Mouse (Mus musculus): Measurements from ENCODE around the gene Zfp69.
A peak's percentile ranks its signal among the peaks of the same experiment; 100 is the strongest.

Gene Zfp69

GRCm38 (mm10) chr4:120951428-120951973, at the start of gene Zfp69:
Zfp69 (minus strand) TSS chr4:120951699.
- DNase-seq, result peak; percentile 91 to 93

- DNase-seq, result no peak
Observed at GRCm38 (mm10) chr4:121001042-121001441, 49.5 kb upstream of the Zfp69 start.

DNA sequence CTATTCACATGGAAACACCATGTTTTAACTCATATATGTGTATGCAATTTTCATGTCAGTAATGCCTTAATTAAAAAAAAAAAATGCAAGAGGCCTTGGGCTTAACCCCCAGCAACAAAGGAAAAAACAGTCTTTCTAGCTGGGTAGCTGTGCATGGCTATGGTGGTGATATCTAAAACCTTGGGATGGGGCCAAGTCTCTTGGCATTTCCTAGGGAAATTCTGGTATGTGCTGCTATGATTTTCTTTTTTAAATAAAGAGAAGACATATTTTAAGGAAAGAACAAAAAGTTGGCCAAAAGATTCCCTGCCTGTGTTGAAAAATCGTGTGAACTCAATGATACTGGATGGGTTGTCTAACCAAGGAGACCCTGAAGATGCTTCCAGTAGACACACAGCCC, 44.4 kb upstream of the Zfp69 start:
- no peak for DNase-seq

DNA sequence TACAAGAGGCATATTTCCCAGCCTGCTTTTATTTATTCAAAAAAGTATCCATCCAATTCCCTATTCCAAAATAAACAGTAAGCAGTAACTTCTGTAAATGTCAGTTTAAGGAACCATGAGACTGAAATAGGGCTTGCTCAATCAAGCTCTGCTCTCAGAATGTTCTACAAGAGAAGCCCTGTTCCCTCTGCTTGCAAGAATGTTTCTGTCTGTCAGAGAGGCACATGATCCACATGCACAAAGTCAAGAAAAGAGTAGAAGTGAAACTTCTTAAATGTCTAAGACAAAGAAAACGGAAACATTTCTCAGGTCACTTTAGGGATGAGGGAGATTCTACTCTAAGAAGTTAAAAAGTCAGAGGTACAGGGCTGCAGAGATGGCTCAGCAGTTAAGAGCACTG, 41.5 kb upstream of the Zfp69 start:
- DNase-seq, result peak in 1 of 2 experiments; percentile 36

- DNase-seq, result no peak
Observed at GRCm38 (mm10) chr4:120992284-120992683, 40.8 kb upstream of the Zfp69 start.

- DNase-seq, result no peak
Observed at GRCm38 (mm10) chr4:120987319-120987718, 35.8 kb upstream of the Zfp69 start.

- peak in 1 of 2 experiments; percentile 14 for DNase-seq
Observed at GRCm38 (mm10) chr4:120986446-120986845, 34.9 kb upstream of the Zfp69 start.

- no peak for DNase-seq
Observed at GRCm38 (mm10) chr4:120978221-120978620, 26.7 kb upstream of the Zfp69 start.

GRCm38 (mm10) chr4:120975428-120975734, 23.9 kb upstream of the Zfp69 start:
- peak; percentile 10 to 14 for DNase-seq

DNA sequence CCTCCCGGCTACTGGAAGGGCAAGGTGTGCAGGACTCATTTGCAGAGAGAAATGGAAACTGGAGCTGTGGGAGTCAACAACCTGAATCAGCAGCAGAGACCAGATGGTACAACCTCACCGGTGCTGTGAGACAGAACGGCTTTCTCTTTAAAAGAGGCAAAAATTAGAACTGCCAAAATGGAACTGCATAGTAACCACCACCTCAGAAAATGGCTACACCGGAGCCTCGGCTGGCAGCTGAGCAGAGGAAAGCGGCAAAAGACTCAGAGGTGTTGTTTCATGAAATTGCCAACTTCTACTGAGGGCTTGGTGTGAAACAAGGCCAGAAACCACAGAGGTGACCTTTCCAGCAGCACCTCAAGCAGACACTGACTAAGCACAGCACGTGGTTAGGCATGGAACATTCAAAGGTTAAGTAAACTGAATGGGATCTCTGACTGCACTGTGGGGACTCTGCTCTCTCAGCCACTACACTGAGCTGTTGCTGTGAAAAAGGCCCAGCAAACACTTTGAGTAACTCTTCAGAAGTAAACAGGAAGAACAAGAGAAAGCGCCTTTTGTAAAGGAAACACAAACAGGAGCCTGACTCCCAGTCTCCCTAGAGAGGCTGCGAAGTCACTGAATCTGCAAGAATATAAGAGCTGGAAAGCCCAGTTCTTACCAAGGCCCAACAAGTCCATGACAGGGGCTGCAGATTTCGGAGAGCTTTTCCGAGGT, 23.4 kb upstream of the Zfp69 start:
- peak; percentile 33 to 50 for DNase-seq

DNA sequence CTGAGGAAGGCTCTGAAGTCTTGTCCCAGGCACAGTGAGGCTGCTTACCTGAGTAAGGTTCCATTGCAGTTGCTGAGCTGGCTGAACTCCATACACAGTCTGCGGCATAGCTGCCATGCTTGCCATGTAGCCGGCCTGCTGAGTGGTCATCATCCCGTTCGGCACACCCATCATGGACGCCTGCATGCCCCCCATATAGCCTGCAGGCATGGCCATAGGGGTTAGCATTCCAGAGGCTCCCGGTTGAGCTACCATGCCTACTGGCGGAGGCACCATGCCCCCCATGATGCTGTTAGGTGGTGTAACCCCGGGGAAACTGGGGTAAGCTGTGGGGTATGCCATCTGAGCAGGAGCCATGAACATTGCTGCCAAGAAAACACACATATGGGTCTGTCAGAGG, 20.3 kb upstream of the Zfp69 start:
- no peak for DNase-seq

GRCm38 (mm10) chr4:120969382-120970146, 18.1 kb upstream of the Zfp69 start:
- DNase-seq, result peak; percentile 14 to 15

DNA sequence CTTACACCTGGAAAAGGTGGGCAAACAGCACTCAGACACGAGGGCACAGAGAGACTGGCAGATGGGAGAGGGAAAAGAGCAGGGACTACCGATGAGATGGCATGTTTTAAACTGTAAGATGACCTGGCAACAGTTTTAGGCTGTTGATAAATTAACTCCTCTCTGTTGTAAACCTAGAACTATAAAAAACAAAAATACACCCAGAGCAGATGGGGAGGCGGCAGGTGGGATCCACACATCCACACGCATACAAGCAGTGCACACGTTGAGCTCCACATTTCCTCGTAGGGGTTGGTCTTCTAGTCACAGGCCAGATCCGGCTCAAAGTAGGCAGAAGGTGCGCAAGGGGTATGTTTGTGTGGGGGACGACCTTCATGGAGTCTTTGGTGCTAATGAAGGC, 17.0 kb upstream of the Zfp69 start:
- no peak for DNase-seq

GRCm38 (mm10) chr4:120955586-120955985, 4.1 kb upstream of the Zfp69 start:
- no peak for DNase-seq

GRCm38 (mm10) chr4:120953667-120954066, 2.2 kb upstream of the Zfp69 start:
- no peak for DNase-seq

- no peak for DNase-seq
Observed at GRCm38 (mm10) chr4:120953038-120953437, 1.5 kb upstream of the Zfp69 start.

DNA sequence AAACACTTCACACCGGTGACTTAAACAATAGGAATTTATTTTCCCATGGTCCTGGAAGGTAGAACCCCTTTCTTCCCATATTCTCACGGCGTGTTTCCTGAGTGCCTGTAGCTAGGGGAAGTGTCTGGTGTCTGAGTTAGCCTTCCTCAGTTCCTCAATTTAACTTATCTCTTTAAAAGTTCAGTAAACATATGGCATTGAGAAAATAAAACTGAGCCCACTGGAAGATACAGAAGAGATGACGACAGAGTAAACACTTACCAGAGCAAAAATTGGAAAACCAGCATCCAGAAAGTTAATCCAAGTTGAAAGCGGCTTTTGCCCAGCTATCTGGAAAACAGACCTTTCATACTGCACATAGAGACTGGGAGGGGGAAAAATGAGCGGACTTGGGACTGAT, 664 bp upstream of the Zfp69 start:
- peak; percentile 7 to 30 for DNase-seq

- no peak for DNase-seq
Observed at GRCm38 (mm10) chr4:120950763-120951427, 604 bp downstream of the Zfp69 start.

DNA sequence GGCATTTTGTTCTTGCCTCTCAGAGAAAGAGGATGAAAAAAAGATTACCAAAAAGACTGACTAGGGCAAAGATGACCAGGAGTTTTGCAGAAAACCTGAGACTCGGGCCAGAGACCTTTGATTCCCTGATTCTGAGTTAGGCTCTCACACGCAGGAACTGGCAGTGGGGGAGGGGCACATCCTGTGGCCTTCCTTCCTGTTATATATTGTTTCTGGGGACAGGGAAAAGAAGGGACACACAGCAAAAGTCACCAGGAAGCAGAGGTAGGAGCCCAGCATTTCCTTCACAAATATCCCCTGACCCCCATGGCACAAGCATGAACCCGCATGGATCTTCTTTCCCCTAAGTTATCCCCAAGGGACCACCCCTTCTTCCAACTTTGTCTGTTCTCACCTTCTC, 2.6 kb downstream of the Zfp69 start:
- peak; percentile 12 to 42 for DNase-seq

- DNase-seq, result no peak
Observed at GRCm38 (mm10) chr4:120935006-120935405, 16.5 kb downstream of the Zfp69 start.

DNA sequence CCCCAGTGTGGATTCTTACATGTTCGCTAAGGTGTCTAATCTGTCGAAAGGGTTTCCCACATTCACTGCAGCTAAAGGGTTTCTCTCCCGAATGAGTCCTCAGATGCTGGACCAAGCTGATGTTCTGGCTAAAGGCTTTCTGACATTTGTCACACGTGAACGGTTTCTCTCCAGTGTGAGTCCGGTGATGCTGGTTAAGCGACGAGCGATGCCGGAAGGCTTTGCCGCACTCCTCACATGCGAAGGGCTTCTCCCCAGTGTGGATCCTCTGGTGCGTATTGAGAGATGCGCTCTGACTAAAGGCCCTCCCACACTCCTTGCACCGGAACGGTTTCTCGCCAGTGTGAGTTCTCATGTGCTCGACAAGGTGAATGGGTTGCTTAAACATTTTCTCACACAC, 20.8 kb downstream of the Zfp69 start:
- DNase-seq, result no peak

DNA sequence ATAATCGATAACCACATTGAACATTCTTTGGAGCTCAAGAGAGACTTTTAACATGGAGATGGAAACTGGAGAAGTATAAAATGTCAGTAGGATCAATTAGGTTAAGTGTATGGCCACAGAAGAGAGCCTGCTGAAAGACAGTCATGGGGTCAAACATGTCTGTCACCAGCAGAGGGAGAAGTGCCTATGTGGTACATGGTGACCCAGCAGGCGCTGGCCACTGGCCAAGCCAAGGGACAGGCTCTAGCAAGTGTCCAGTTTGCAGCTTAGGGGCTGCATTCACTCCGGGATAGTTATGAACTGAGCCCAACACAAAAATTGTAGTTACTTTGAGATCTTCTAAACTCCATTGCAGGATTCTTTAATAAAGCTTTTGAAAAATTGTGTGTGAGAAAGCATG, 22.8 kb downstream of the Zfp69 start:
- no peak for DNase-seq

- DNase-seq, result peak; percentile 54 to 56
Observed at GRCm38 (mm10) chr4:120925386-120925785, 26.1 kb downstream of the Zfp69 start.
